ENCODE assay signal across 30 mouse cellular contexts in the genomic region with DNA sequence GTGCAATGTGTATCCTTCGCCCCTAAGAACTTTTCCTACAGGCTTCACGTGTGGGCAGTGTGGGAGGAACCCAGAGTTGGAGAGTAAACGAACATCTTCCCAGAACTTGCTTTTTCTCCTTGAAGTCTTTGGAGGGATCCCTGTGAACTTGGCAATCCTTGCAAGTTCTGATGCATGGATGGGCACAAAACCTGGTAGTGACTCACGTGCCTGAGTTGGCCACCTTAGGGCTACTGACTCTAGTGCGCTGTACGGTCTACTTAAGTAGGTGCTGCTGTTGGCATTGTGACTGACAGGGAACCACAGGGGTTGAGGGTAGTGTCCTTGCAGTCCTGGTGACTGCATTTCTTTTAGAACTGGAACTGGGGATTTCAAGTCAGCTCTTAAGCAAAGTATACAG. TPM values are rescaled to one million over a fixed set of nuclear protein-coding genes. Genes with fewer than 3 reads are reported as not detected.
"Had no signal": no experiment of that assay in that cellular context is flagged by ENCODE, and none has a peak within 500 bp of the region (broad histone marks: within the 10 kb centered on the region; RNA-seq: fewer than 3 reads in every experiment).

No protein-coding gene starts in this region.

- H3K9ac ChIP-seq: limb, embryonic 12.5 days; limb, embryonic 13.5 days; limb, embryonic 15.5 days; liver, embryonic 12.5 days; liver, embryonic 13.5 days; liver, embryonic 14.5 days; liver, embryonic 15.5 days; liver, postnatal 0 days; lung, embryonic 14.5 days; lung, embryonic 15.5 days; midbrain, embryonic 12.5 days; midbrain, embryonic 15.5 days; neural tube, embryonic 12.5 days had no signal

- H3K4me2 ChIP-seq: limb, embryonic 12.5 days; limb, embryonic 13.5 days; limb, embryonic 15.5 days; liver, embryonic 11.5 days; liver, embryonic 12.5 days; liver, embryonic 13.5 days; liver, embryonic 15.5 days; lung, embryonic 14.5 days; lung, embryonic 15.5 days; midbrain, embryonic 12.5 days; midbrain, embryonic 15.5 days; neural tube, embryonic 12.5 days had no signal

- ATAC-seq: liver, embryonic 12.5 days; liver, postnatal 0 days; lung, postnatal 0 days; midbrain, embryonic 15.5 days; midbrain, embryonic 16.5 days had no signal

- H3K9me3 ChIP-seq: limb, embryonic 10.5 days; limb, embryonic 12.5 days; limb, embryonic 13.5 days; limb, embryonic 15.5 days; liver, embryonic 12.5 days; liver, embryonic 13.5 days; liver, embryonic 15.5 days; lung, embryonic 15.5 days; megakaryocyte, embryonic 14.5 days; midbrain, embryonic 10.5 days; midbrain, embryonic 12.5 days; midbrain, embryonic 15.5 days; neural tube, embryonic 12.5 days had no signal

- DNase-seq: left cerebral cortex, postnatal 4 days; liver; liver, embryonic 13.5 days; liver, postnatal 0 days; lung, adult 18-20 months; lung, adult 2 months; lung, embryonic 14.5 days; lung, postnatal 10 days; lung, postnatal 14 days; lung, postnatal 36 days; lung, postnatal 4 days; midbrain, embryonic 14.5 days had no signal

- H3K4me1 ChIP-seq: limb, embryonic 10.5 days; limb, embryonic 12.5 days; limb, embryonic 13.5 days; limb, embryonic 15.5 days; liver, embryonic 12.5 days; liver, embryonic 13.5 days; liver, embryonic 15.5 days; lung, embryonic 15.5 days; megakaryocyte, embryonic 14.5 days; midbrain, embryonic 10.5 days; midbrain, embryonic 12.5 days; midbrain, embryonic 15.5 days; neural tube, embryonic 12.5 days had no signal

- H3K27ac ChIP-seq: limb, embryonic 10.5 days; limb, embryonic 12.5 days; limb, embryonic 13.5 days; limb, embryonic 15.5 days; liver, embryonic 12.5 days; liver, embryonic 13.5 days; liver, embryonic 14.5 days; liver, embryonic 15.5 days; lung, embryonic 15.5 days; macrophage; midbrain, embryonic 10.5 days; midbrain, embryonic 12.5 days; midbrain, embryonic 15.5 days; neural tube, embryonic 12.5 days had no signal

- H3K36me3 ChIP-seq: limb, embryonic 10.5 days; limb, embryonic 12.5 days; limb, embryonic 13.5 days; limb, embryonic 15.5 days; liver, embryonic 12.5 days; liver, embryonic 13.5 days; liver, embryonic 15.5 days; lung, embryonic 15.5 days; midbrain, embryonic 12.5 days; midbrain, embryonic 15.5 days; neural tube, embryonic 12.5 days had no signal

- H3K4me3 ChIP-seq: limb, embryonic 10.5 days; limb, embryonic 12.5 days; limb, embryonic 13.5 days; limb, embryonic 15.5 days; liver, embryonic 12.5 days; liver, embryonic 13.5 days; liver, embryonic 15.5 days; lung, embryonic 15.5 days; megakaryocyte, embryonic 14.5 days; midbrain, embryonic 10.5 days; midbrain, embryonic 12.5 days; midbrain, embryonic 15.5 days; myocyte; neural tube, embryonic 12.5 days had no signal

- H3K27me3 ChIP-seq: limb, embryonic 12.5 days; limb, embryonic 13.5 days; limb, embryonic 15.5 days; liver, embryonic 12.5 days; liver, embryonic 13.5 days; liver, embryonic 15.5 days; lung, embryonic 15.5 days; midbrain, embryonic 12.5 days; midbrain, embryonic 15.5 days; neural tube, embryonic 12.5 days had no signal

RNA-seq across cellular contexts. Expression of gene Kank1, which starts 21.5 kb away (rescaled TPM):
- polyA plus RNA-seq: macrophage had no signal
